Comparison of ENCODE assay signal across 8 mouse cellular contexts in the genomic region with DNA sequence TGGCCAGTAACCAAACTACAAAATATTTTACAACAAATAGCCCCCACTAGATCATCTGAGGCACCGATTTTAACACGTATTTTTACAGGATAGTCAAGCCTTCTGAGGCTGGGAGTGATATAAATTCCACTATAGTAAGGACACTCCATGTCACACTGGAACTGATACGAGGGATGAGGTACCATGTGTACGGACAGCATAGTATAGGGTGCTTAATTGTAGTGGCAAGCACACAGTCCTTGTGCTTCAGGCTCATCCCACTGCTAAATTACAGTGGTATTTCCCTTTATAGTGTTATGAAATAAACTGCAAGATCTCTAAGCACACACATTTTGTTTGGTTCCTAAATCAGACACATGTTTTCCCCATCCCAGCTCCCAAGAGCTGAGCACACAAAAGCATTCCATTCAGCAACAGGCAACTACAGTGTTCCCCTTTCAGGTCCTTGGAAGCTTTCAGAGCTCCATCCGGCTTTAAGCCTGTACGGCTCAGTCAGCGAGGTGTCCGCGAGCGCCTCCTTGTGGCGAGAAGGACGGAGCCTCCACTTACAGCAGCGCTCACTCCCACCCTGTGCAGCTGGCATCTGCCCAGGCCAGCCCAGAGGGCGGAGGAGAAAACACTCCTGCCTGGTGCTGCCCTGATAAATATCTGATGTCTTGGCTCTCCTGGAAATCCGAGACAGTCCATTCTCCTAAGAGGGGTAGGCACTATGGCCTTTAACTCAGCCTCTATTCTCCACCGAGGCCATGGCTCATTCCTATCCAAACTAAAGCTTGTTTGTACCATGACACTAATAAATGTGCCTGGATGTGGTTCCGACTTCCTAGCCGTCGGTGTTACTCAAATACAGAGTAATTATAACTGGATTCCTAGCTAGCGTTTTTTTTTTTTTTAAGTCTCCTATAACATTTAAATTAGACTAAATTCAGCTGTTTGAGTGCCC.
DNase-seq lines count a peak whose midpoint lies in the region; ATAC-seq and TF ChIP-seq lines count a peak whose summit lies in the region.
"Had no signal": no experiment of that assay in that cellular context is flagged by ENCODE, and none has a peak within 500 bp of the region (broad histone marks: within the 10 kb centered on the region; RNA-seq: fewer than 3 reads in every experiment).

No protein-coding gene starts in this region.

- WGBS in kidney, adult 2 months, result 26% methylated on average over 20 of the region's 20 CpGs
- WGBS in limb, embryonic 11.5 days, result 30% methylated on average over 20 of the region's 20 CpGs

- TF ChIP-seq POLR2A in kidney, adult 2 months (IDR thresholded peaks at IDR 0.05; ENCODE audit: low read depth, low read length), result no peak

- intact Hi-C loops in gastrocnemius, adult 2 months (cut with DNase I), result loop anchor here (10.0 kb wide), 1 partner anchor 185 kb away; no protein-coding TSS in a partner anchor

- no peak overlapping the region for H3K27ac ChIP-seq in gastrocnemius, adult 2 months
- H3K27ac ChIP-seq in kidney, adult 2 months (ENCODE audit: insufficient read depth, low read depth, low read length), result no peak overlapping the region
- no peak overlapping the region for H3K27ac ChIP-seq in limb, embryonic 11.5 days (replicated peaks; ENCODE audit: low read depth, low read length)

- no peak overlapping the region for H3K9ac ChIP-seq in limb, embryonic 11.5 days (ENCODE audit: low read length)

- H3K4me3 ChIP-seq in gastrocnemius, adult 2 months, result no peak overlapping the region
- no peak overlapping the region for H3K4me3 ChIP-seq in kidney, adult 2 months (ENCODE audit: insufficient read depth, low read depth, low read length)
- no peak overlapping the region for H3K4me3 ChIP-seq in limb, embryonic 11.5 days (ENCODE audit: low read depth, low read length)
- H3K4me3 ChIP-seq: megakaryocyte, embryonic 14.5 days had no signal

- H3K9me3 ChIP-seq in limb, embryonic 11.5 days (ENCODE audit: control insufficient read depth, low read length), result no peaks in the 10 kb centered on the region

- H3K36me3 ChIP-seq in kidney, adult 2 months (ENCODE audit: control insufficient read depth, insufficient read depth, low read length), result no peaks in the 10 kb centered on the region
- H3K36me3 ChIP-seq in limb, embryonic 11.5 days (ENCODE audit: control insufficient read depth, insufficient read depth, low read length), result no peaks in the 10 kb centered on the region

- no peaks in the 10 kb centered on the region for H3K27me3 ChIP-seq in kidney, adult 2 months (replicated peaks; ENCODE audit: control insufficient read depth, insufficient read depth, low read length)
- H3K27me3 ChIP-seq in limb, embryonic 11.5 days (ENCODE audit: control insufficient read depth, insufficient read depth, low read length), result no peaks in the 10 kb centered on the region
- H3K27me3 ChIP-seq: megakaryocyte, embryonic 14.5 days had no signal

- ATAC-seq in common myeloid progenitor, adult 5-6 weeks (replicated peaks; ENCODE audit: low read depth, poor library complexity, severe bottlenecking), result peak; percentile 76
- ATAC-seq in limb, embryonic 11.5 days (ENCODE audit: insufficient number of reproducible peaks, low FRiP score, low TSS enrichment, low read depth), result peak; percentile 92

- H3K4me2 ChIP-seq in limb, embryonic 11.5 days (ENCODE audit: low read depth, severe bottlenecking), result no peak overlapping the region

- peak; percentile 69 for TF ChIP-seq CTCF in gastrocnemius, adult 2 months (IDR thresholded peaks at IDR 0.05)
- TF ChIP-seq CTCF in kidney, adult 2 months (conservative IDR thresholded peaks at IDR 0.05; ENCODE audit: insufficient read depth, insufficient read length, low read depth, low read length), result no peak; the same call in 1 of the 2 replicates

- peak; percentile 74 for DNase-seq in adrenal gland, postnatal 25 days
- DNase-seq in gastrocnemius, adult 2 months, result peak; percentile 67
- DNase-seq in kidney, adult 2 months, result peak; percentile 64
- DNase-seq in limb, embryonic 11.5 days (ENCODE audit: low spot score), result peak; percentile 93
- peak; percentile 86 for DNase-seq in neural tube, embryonic 10.5 days (ENCODE audit: extremely low spot score, low spot score)
- DNase-seq in testis, postnatal 10 days (ENCODE audit: low spot score), result peak; percentile 94

- no peaks in the 10 kb centered on the region for H3K4me1 ChIP-seq in kidney, adult 2 months (ENCODE audit: control insufficient read depth, insufficient read depth, low read length)
- H3K4me1 ChIP-seq in limb, embryonic 11.5 days (ENCODE audit: control insufficient read depth, insufficient read depth, low read length), result peaks cover 8% of the 10 kb centered on the region; the same call in 1 of the 2 replicates
- H3K4me1 ChIP-seq: megakaryocyte, embryonic 14.5 days had no signal
